Mouse (Mus musculus) kidney, postnatal 25 days (tissue): ENCODE measurements around the gene Elob.

Source experiments
- DNase-seq, 2 experiments: peaks; one replicate each; pipeline ENCODE4 v3.0.0; 2021; ENCODE audit warnings: mixed read lengths in 2 of 2

Gene Elob

GRCm38 (mm10) chr17:23829064-23829619, at the start of gene Elob:
TSS of gene Elob (minus strand) at chr17:23829136.
- peak; percentile 90 to 93 for DNase-seq

DNA sequence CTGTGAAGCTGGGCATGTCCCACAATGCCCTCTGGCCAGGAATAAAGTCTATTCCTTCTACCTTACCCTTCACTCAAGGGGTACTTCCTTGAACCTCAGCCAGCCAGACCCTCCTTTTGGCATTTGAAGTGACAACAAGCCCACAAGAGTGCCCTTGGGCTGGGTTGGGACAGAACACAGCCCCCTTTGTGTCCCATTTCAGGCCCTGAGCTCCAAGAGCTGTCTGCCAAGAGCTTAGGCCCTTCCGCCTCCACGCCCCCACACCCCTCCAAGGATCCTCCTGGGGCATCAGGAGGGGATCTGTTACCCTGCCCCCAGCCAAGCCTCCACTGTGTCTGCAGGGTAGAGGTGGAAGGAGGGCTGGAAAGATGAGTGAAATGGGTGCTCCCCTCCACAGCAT, 48.2 kb upstream of the Elob start:
- no peak for DNase-seq

GRCm38 (mm10) chr17:23876741-23877140, 47.8 kb upstream of the Elob start:
- DNase-seq: no peak

DNA sequence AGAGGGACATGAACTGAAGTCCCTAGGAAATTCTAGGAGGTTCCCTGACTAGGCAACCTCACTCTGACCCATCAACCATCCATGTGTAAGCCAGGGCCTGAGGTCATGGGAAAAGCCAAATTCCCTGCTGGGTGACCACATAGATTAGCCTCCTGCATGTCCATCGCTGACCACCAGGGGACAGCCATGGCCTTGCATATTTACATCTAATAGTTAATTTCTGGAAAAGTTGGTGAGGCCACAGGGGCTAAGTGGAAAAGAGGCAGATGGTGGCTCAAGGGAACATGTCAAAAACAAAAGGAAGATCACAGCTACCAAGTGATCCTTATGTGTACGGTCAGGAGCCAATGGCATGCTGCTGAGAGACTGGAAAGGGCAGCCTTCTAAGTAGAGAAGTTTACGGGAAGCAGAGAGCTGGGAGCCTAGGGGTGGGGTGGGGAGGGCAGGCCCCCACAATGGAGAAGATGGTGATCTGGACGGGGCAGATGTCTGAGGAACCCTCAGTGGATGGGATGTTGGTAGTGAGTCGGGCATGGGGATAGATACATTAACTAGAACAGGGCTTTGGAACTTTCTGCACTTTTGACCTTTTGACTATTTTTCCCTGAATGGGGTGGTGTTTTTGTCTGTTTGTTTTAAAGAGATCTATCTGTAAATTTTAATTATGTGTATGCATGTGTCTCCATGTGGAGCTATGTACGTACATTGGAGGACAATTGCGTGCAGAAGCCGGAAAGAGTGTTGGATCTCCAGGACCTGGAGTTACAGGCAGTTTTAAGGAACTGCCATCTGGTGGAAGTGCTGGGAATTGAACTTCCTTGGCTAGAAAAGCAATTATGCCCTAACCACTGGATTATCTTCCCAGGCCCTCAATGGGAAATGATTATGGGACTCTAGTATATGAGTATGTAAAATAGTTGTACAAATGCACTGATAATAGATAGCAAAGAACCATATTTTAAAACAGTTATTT, 45.2 kb upstream of the Elob start:
- peak; percentile 63 to 76 for DNase-seq

DNA sequence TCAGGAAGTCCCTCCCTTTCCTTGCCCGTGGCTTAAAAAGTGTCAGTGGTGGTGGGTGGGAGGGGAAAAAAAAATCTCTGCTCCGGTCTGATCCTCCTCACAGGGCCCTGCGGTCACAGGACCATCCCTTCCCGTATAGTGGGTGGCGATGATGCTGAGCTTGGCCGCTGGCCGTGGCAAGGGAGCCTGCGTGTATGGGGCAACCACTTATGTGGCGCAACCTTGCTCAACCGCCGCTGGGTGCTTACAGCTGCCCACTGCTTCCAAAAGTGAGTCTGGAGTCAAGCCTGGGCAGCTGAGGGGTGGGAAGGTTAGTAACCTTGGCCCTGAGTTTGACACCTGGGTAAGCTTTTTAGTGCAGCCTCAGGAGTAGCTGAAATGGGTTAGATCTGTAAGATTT, 39.6 kb upstream of the Elob start:
- DNase-seq: no peak

- DNase-seq: no peak
Measured at GRCm38 (mm10) chr17:23867756-23868155, 38.8 kb upstream of the Elob start, which contains the start of gene Prss21. TSS of gene Prss21 (plus strand) at chr17:23868056.

GRCm38 (mm10) chr17:23862926-23863325, 34.0 kb upstream of the Elob start:
- DNase-seq: peak in 1 of 2 experiments; percentile 9

GRCm38 (mm10) chr17:23857913-23858312, 29.0 kb upstream of the Elob start:
- DNase-seq: no peak

GRCm38 (mm10) chr17:23857193-23857592, 28.3 kb upstream of the Elob start:
- DNase-seq: no peak

GRCm38 (mm10) chr17:23854229-23854765, 25.4 kb upstream of the Elob start:
- DNase-seq: no peak

- DNase-seq: peak; percentile 69 to 74
Measured at GRCm38 (mm10) chr17:23853292-23853691, 24.4 kb upstream of the Elob start.

DNA sequence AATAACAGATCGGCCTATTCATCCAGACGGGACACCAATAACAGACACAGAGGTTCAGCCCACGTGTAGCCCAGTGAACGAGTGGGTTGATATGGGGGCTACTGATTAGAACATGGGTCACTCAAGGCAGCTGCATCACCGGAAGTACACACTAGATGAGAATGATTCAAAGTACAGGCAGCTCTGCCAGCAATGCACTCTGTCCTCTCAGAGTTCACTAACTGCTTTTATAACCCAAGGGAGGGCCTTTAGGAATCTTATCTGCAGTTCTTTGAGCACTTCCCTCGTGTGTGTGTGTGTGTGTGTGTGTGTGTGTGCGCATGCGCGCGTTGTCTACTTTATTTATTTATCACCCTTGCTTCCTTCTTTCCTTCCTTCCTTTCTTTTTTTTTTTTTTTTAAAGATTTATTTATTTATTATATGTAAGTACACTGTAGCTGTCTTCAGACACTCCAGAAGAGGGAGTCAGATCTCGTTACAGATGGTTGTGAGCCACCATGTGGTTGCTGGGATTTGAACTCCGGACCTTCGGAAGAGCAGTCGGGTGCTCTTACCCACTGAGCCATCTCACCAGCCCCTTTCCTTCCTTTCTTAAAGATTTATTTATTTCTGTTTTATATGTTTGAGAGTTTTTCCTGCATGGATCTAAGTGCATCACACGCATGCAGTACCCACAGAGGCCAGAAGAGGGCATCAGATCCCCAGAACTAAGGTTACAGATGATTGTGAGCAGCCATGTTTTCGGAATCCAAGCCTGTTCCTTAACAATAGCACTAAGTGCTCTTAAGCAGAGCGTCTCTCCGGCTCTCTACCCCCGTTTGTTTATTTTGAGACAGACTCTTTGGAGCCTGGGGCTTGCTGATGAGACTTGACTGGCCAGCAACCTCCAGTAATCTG, 22.2 kb upstream of the Elob start:
- peak; percentile 59 to 82 for DNase-seq

DNA sequence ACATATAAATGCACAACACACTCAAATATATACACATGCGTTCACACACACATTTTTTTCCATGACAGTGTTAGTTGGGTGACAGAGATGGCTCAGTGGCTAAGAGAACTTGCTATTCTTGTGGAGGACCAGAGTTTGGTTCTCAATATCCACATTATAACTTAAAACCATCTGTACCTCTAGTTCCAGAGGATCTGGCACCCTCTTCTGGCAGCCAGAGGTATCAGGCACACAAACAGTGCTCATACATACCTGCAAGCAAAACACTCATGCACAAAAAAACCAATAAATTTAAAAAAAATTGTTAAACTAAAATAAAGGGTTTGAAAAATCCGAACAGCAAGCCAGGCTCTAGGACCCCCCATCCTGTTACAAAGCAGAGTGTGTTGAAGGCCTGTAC, 21.1 kb upstream of the Elob start:
- no peak for DNase-seq

DNA sequence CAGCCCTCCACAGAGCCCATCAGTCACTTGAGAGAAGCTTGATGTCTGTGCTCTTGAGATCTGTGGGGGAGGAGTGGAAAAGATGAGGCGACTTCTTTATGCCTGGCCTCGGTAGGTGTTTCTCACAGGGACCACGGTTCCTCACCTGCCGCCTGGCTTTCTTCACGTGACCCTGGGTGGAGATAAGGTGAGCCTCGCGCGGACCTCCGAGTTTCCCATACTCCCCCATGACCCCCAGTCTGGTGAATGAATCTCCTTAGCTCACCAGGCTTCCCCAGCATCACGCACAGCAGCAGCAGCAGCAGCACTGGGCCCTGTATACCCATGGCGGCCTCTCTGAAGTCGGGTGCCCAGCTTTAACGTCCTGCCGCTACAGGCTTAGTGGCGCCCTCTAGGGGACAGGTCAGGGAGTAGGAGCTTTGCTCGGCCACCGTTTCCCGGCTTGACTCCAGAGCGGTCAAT, 14.9 kb upstream of the Elob start, which contains the start of the genes Prss32 and Prss41:
TSS of gene Prss32 (plus strand) at position 44 of the 462 bp plus-strand sequence.
TSS of gene Prss41 (minus strand) at position 361 of the 462 bp plus-strand sequence.
- DNase-seq: peak; percentile 65 to 66

DNA sequence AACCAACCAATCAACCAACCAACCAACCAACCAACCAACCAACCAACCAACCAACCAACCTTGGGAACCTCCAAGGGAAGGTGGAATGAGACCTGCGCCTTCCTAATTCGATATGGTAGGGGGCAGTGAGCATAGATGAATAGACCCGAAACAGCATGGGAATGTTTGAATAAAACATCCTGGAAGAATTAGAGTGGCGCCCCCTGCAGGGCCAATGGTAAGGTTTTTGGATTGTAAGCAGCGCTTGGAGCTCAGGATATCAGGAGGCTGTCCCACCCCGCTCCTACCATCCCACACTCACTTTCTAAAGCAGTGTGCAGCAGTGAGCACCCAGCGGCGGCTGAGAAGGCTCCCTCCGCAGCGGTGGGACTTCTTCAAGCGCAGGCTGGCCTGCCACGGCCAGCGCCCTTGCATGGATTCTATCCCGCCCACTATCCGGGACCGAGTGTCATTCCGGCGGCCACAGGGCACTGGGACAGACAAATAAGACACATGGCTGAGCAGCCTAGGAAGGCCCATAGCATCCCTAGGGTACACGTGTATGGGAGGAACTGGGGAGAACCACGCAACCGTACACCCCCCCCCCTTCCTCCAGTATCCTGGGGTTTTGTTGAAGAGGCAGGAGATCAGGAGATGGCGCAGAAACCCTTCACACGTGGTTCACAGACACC, 14.3 kb upstream of the Elob start:
- peak in 1 of 2 experiments; percentile 36 for DNase-seq

DNA sequence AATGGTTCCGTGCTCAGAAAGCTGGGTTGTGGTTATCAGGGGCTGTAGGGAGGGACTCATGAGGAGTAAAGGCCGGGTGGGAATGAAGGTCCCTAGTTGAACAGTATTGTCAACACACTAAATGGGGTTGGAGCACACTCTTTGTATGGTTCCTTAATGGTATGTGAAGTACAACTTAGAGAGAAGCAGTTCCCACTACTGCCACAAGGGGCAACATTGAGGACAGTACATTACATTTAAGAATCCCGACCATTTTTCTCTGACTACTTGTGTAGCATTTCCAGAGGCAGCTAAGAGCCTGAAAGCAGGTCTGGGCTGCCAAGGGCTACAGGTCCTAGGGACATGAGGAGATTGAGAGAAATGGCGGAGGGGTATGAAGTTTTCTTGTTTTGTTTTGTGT, 12.2 kb upstream of the Elob start:
- DNase-seq: peak in 1 of 2 experiments; percentile 89

DNA sequence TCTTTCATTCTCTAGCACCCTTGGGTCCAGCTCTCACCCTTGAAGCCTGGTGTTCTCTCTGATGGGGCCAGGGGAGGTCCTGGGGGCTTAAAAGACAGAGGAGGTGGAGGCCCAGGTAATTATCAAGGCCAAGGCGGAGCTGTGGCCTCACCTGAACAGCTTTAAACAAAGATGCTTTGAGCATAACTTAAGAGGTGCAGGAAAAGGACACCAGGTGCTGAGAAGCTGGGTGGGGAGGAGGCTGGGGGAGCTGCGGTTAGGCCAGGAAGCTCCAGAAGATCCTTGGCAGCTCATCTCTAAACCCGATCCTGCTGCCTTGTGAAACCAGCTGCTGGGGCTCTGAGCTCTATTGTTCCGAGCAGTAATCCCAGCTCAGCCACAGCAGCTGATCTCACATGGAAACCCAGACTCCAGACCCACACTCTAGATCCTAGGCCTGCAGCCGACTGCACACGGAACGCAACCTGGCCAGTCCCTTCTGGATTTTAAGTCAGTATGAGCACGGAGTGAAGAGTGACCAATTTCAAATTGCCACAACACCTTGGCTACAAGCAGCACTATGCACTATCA, 7.2 kb upstream of the Elob start, which contains the start of gene Prss33:
TSS of gene Prss33 (minus strand) at position 51 of the 570 bp plus-strand sequence.
- no peak for DNase-seq

DNA sequence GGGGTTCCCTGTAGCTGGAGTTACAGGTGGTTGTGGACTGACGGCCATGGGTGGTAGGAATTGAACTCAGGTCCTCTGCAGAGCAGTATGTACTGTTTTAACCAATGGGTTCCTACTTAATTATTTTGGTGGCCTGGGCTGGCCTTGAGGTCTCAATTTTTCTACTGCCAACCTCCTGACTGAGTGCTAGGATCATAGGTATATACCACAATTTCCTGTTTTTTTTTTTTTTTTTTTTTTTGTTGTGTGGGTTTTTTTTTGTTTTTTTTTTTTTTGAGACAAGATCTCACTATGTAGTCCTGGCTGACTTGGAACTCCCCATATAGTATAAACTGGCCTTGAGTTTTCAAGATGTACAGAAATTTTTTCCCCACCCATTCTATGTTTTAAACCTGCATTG, 2.3 kb upstream of the Elob start:
- DNase-seq: no peak

DNA sequence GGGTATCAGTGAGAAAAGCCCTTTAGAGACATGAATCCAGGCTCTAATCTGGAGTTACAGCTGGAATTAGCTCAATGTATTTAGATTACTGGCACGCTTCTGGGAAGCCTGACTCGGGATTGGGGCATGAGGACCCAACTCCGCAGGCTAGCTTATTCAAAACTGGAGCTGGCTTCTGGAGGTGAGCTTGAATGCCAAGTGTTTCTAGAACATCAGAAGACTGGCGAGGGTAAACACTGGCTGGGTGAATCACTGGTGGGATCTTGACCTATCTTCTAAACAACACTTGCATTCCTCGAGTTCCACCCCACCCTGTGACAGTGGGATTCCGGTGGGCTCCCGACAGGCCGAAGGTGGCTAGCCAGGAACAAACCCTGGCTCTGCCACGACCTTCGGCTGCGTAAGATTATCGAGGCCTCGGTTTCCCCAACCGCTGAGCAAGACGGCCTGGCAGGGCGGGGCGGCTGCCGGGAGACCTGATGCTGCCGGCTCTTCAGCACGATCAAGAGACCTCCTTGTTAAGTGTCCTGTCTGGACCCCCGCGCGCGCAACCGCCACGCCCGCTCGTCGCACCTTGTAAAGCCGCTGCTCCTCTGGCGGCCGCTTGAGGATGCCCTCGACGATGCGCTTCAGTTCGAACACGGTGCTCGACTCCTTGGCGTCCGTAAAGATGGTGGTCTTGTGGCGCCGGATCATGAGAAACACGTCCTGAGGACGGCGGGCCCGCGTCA, 500 bp downstream of the Elob start:
- DNase-seq: peak; percentile 37 to 70

DNA sequence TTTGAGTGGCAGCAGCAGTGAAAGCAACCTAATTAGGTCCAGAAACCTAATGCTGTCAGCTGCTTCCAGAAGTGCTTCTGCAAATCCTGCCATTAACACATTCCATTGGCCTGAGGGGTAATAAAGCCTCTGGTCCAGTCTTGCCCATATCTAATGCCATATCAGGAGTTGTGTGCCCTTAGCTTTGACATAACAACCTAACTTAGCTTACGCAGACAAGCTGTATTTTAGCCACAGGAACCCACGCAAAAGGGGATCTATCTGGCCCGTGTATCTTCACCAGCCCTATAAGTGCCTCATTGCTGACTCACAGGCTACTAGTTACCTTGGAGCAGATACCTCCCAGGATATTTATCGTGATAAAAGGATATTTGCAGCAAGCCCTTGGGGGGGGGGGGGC, 3.3 kb downstream of the Elob start:
- DNase-seq: no peak

DNA sequence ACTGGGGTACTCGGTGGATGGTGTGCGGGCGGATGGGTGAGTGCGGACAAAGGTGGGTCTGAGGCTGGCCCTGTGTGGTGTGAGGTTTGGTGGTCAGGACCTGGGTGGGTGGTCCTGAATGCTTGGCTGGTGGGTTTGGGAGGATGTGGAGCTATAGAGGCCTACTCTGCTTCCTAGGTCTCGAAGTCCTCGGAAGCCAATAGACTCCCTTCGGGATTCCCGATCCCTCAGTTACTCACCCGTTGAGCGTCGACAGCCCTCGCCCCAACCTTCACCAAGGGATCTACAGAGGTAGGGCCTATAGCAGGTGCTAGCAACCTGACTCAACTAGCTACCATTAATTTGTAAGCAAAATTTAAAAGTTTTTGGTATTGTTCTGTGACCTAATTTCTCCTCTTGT, 5.3 kb downstream of the Elob start:
- DNase-seq: peak in 1 of 2 experiments; percentile 34
